Mouse (Mus musculus) ES-E14 (cell line): ENCODE measurements around the gene Mgat3.

Source experiments
- CHD2 ChIP-seq: IDR thresholded peaks from 2 replicates; pipeline ENCODE4 v1.6.1; 2014; ENCODE audit warnings: mild to moderate bottlenecking, low read depth, low read length, inconsistent platforms
- HCFC1 ChIP-seq: IDR thresholded peaks from 2 replicates; pipeline ENCODE4 v1.6.1; 2012; ENCODE audit warnings: low read length, inconsistent platforms, borderline replicate concordance; ENCODE audit not compliant: insufficient read depth
- MAFK ChIP-seq: IDR thresholded peaks from 2 replicates; pipeline ENCODE4 v1.6.1; 2014; ENCODE audit warnings: mild to moderate bottlenecking, low read depth, low read length, inconsistent platforms; ENCODE audit not compliant: insufficient read depth
- ZC3H11A ChIP-seq: IDR thresholded peaks from 2 replicates; pipeline ENCODE4 v1.6.1; 2012; ENCODE audit warnings: low read depth, mild to moderate bottlenecking, inconsistent platforms, low read length, borderline replicate concordance
- ZNF384 ChIP-seq: IDR thresholded peaks from 2 replicates; pipeline ENCODE4 v1.6.1; 2012; ENCODE audit warnings: low read depth, low read length, inconsistent platforms

GRCm38 (mm10) chr15:80130689-80131088 is 42.8 kb upstream of the Mgat3 start:
- TF ChIP-seq MAFK: no peak
- TF ChIP-seq ZC3H11A: no peak
- TF ChIP-seq CHD2: no peak
- TF ChIP-seq HCFC1: no peak
- TF ChIP-seq ZNF384: no peak
